Mouse (Mus musculus) left cerebral cortex, adult 2 months (tissue): ENCODE measurements around the gene Fli1. TPM values are rescaled to one million over a fixed set of nuclear protein-coding genes. Genes with fewer than 3 reads are reported as not detected.

ENCODE experiments used
- DNase-seq, 2 experiments: peaks; one replicate each; pipeline ENCODE4 v3.0.0; 2021 to 2022; ENCODE audit warnings: low spot score in 2 of 2, mixed read lengths in 1 of 2; ENCODE audit errors: extremely low spot score in 1 of 2
- H3K27ac ChIP-seq: fragments of 200-600 bp; 2 replicates; pipeline ENCODE4 v1.8.1; 2022
- H3K4me3 ChIP-seq: fragments of 200-600 bp; 2 replicates; pipeline ENCODE4 v1.8.1; 2022
- CTCF ChIP-seq: fragments of 200-600 bp; IDR thresholded peaks from 2 replicates; pipeline ENCODE4 v1.8.1; 2022; ENCODE audit warnings: antibody characterized with exemption, mild to moderate bottlenecking, moderate library complexity
- intact Hi-C: fragments of 180-260 bp; cut with DNase I; formaldehyde crosslinking; loops from one replicate; pipeline ENCODE4 v1.15.1; 2025
- total RNA-seq, 2 experiments: library from RNA; stranded (reverse); gene quantifications; 2 replicates each; pipeline ENCODE4 v1.2.3; 2021

The Fli1 gene
- total RNA-seq, 2 experiments from 2014 or later = 3.5 to 5.9 TPM

DNA sequence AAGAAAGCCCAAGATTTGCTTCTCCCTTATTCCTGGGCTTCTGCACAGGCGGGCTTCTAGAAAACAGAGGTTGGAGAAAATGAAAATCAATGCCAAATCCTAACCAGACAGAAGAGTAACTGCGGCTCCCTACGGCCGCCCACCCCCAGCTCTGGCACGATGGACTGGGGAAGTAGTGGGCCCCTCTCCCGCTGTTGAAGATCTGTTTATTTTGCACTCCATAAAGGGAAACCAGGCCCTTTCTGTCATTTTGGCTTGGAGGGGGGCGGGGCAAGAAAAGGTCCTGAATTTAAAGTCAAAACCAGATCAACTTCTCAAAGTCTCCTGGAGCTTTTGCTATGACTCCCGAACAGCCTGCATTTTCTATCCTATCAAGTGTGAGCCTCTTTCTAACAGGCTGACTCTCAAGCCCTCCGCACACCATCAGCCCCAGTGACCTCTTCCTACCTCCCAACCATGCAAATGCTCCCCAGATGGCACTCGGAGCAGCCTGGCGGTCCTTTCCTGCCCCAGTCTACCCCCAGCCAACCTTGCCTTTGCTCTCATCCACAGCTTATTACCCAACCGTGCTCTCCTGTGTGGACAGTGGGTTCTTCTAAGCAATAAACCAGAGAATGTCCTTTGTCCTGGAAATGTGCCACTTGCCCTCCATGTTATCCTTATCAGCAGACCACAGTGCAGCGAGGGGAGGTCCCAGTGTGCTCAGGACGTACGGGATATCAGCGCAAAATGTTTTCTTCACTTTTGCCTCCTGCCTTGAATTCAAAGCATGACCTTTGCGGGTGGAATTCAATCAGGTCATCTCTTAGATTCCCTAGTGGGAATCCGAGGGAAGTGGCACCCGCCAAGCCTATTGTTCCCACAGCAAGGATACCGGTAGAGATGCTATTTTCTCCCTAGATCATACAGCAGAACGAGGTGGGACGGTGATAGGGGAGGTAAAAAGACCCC lies 23.3 kb downstream of the Fli1 start:
- intact Hi-C loops = no loop called here
- no peak for TF ChIP-seq CTCF
- DNase-seq = no peak
- H3K4me3 ChIP-seq = no peak overlapping the region
- H3K27ac ChIP-seq = peak overlapping the region; percentile 21; the same call in 1 of the 2 replicates

DNA sequence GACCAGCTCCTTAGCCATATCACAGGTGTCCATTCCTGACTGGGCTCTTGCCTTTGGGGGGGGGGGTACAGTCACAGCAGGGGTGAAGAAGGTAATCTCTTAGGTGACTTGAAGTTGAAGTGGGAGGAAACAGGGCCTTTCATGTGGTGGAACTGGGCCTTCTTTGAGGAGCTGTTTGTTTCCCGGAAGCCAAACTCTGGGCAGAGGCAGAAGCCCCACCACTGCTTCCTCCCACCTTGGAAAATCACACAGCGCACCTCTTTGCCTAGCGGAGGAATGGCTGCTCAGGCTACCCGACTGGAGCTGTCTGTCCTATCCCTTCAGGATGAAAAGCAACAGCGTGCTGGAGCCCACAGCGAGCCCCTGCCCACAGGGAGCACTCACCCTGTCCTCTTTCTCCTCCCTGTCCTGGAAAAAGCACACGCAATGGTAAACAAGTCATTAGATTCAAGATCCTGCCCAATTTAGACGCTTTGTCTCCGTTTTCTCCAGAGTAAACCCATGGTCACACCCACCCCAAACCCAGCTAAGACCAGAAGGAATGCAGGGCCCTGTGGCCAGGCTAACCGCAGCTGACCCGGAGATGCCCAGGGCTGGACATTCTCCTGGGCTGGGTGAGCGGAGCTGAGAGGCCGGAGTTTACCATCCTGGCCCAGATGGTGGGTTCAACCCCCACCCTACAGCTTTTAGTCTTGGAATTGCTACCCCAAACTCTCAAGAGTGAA lies 24.1 kb downstream of the Fli1 start:
- no peak overlapping the region for H3K4me3 ChIP-seq

DNA sequence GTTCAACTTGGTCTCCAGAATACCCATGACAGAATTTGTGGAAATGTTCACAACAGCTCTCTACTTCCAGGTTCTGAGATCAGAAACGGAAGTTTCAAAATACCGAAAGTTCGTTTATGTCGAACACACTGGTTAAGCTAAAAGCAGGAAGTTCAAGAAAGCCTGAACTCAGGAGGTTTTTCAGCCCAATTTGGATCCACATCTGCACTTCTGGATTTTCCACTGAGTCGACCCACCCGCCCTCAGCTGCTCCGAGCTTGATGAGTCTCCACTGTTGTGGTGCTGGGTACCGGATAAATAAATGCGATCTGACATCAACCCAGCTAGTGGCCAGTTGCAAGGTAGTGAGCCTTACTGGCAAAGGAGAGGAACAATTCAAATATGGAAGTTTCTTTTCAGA lies 26.0 kb downstream of the Fli1 start:
- peak overlapping the region; percentile 18; the same call in 1 of the 2 replicates for H3K27ac ChIP-seq
- no peak for DNase-seq
- H3K4me3 ChIP-seq = no peak overlapping the region
- TF ChIP-seq CTCF = no peak
- intact Hi-C loops = no loop called here

More for the DNA sequence above, 24.1 kb downstream of the Fli1 start:
- DNase-seq = no peak
- peak overlapping the region; percentile 21; the same call in 1 of the 2 replicates for H3K27ac ChIP-seq
- intact Hi-C loops = no loop called here
- no peak for TF ChIP-seq CTCF

DNA sequence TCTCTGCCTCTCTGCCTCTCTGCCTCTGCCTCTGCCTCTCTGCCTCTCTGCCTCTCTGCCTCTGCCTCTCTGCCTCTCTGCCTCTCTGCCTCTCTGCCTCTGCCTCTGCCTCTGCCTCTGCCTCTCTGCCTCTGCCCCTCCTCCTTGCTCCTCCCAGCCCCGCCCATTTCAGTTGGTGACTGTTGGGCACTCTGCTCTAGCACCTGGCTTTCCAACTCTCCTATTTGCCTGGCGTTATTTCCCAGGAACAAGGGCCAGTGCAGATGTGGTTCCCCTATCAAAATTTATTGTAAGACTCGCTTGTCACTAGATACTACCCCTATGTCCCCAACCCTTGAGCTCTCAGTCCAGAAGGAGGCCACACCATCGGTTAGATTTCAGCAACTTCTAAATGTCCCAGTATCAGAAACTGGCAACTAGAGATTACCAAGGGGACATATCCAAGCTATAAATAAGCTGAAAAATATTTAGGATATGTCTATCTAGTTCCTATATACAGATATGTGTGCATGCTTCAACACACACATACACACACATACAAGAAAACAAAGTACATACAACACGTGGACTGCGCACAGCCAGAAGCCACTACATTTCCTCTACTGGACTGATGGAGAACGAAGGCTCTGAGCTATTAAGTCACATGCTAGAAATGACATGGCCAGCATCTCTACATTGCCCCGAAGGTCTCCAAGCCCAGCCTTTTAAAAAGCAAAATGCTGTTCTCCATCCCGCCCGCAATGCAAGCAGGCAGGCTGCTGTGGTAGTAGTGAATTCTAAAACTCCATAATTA lies 26.6 kb downstream of the Fli1 start:
- H3K4me3 ChIP-seq = no peak overlapping the region
- no peak for DNase-seq
- intact Hi-C loops = no loop called here
- H3K27ac ChIP-seq = peak overlapping the region; percentile 18; the same call in 1 of the 2 replicates
- no peak for TF ChIP-seq CTCF

DNA sequence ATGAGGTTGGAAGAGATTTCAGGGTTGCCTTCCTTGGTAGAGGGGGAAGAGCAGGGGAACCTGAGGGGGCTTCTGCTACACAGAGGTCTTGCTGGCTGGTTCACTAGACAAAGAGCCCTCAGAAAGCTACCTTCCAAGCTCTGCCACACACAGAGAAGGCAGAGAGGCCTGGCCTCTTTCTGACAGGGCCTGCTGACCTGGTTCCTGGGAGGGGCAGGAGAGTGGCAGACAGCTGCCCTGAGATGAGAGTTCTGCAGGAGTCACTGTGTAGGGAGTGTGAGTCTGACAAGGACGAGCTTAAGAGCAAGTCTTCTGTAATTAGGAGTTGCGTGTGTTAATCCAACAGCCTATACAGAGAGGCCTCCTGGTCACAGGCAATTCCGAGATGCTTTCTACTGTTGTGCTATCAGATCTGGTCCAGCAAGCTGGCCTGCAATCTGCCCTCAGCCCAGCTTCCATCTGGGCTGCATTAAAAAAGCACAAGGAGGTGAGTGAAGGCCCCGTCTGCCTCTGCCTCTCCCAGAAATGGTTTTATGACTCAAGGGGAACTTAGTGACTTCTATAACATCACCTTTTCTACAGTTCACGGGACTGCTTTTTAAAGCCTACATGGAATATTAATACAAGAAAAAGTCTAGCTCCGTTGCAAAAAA lies 28.1 kb downstream of the Fli1 start:
- TF ChIP-seq CTCF = no peak
- H3K27ac ChIP-seq = no peak overlapping the region
- no peak for DNase-seq
- no peak overlapping the region for H3K4me3 ChIP-seq
- intact Hi-C loops = no loop called here

DNA sequence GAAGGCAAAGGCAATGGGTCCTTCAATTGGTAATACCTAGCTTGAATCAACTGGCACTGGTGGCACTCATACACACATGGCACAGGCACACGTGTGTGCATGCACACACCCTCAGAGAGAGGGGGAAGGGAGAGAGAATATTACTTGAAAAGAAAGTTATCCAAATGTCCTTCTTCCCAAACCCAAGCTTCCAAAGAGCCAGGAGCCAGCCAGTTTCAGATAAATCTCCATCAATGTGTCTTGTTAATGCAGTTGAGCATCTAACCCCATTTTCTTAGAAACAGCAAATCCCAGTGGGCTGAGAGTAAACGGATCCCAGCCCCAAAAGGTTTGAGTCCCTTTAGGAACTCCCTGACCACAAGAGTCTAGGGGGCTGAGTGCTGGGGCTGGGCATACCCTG lies 29.2 kb downstream of the Fli1 start:
- no peak for DNase-seq
- Histone ChIP-seq H3K27ac (no peak overlapping the region), H3K4me3 (no peak overlapping the region)
- TF ChIP-seq CTCF = no peak
- intact Hi-C loops = no loop called here

DNA sequence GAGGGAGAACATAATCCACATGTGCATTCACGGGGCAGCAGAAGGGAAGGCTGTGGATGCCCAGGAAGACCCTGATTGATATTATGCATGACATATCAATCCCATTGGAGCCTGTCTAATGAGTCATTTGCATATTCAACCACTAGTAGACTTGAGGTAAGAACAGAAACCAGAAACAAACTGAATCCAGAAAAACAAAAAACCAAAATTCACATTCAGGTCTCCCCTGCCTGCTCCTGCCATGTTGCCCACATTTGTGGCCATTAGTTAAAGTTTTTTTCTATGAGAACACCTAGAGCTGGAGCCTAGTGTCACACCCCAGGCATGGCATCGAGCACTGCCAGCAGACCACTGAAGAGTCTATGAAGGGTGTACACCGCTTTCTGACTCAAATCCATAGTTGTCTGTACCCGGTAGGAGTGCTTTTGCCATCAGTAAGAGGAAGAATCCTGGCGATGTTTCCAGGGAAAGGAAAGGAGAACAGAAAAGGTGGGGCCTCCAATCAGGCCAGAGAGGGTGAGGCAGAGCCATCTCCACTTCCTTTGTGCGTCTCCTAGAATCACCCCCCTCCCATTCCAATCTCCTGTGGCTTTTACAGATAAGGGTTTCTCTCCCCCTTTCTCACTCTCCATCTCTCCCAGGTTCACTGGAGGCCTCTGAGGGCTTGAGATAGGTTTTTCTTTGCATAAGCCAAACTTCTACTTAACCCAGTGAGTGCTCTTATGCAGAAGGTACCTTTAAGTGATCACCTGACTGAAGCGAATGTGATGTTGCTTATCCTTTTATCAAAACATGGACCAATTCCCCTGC lies 32.0 kb downstream of the Fli1 start:
- no peak for DNase-seq
- intact Hi-C loops = no loop called here
- no peak for TF ChIP-seq CTCF
- no peak overlapping the region for H3K4me3 ChIP-seq
- H3K27ac ChIP-seq = no peak overlapping the region

DNA sequence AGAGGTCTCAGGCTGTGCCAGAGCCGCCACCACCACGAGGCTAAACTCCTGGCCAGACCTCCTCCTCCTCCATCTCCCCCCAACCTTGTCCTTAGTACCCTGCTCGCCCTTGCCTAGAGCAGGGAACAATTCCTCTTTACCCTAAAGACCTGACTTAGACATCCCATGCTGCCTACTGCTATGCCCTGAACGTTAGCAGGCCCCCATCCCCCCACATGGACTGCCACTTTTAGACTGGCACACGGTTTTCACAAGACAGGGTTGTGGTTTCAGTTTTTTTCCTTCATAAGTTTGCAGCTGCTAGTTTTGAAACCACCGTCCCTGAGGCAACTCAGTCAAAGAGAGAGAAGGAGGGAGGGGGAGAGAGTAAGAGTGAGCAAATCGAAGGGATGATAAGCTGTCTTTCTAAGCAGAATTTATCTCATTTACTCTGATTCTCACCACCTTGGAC lies 32.9 kb downstream of the Fli1 start:
- no peak for DNase-seq
- H3K27ac ChIP-seq = no peak overlapping the region
- no peak for TF ChIP-seq CTCF
- no peak overlapping the region for H3K4me3 ChIP-seq
- intact Hi-C loops = no loop called here

DNA sequence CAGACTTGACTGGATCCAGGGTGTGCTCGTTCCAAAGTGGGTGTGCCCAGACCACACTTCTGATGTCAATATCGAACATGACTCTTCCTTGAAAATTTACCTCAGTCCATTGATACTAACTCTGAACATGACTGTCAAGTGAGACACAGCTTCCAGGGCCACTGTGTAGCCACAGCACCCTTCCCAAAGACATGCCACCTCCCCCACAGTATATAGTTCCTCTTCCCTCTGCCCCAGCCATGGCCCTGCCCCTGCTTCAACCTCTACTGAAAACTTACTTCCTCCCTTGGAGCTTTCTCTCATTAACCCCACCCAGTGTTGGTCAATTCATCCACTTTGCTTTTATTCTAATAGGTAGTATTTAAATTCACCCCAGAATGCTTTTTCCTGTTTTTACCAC lies 34.0 kb downstream of the Fli1 start:
- H3K27ac ChIP-seq = no peak overlapping the region; the same call in 1 of the 2 replicates
- no peak for TF ChIP-seq CTCF
- DNase-seq = no peak
- intact Hi-C loops = no loop called here
- no peak overlapping the region for H3K4me3 ChIP-seq

DNA sequence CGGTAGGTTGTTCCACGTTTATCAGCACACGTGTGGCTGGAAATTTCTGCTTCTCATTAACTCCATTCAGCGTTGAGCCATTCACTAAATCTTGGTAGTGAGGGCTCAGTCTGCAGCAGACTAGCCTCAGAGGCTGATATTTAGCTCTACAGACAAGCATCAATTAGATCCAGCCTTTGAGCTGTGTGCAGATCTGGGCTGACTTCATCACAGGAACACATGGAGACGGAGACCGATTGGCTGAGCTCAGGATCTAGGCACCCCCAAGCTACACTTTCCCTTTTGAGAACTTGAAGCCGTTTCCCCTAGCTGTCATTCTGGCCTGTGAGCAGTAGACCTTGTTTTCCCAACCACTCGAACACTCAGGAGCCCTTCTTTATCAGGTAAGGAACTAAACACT lies 34.5 kb downstream of the Fli1 start:
- no peak for TF ChIP-seq CTCF
- Histone ChIP-seq H3K4me3 (no peak overlapping the region), H3K27ac (no peak overlapping the region; the same call in 1 of the 2 replicates)
- intact Hi-C loops = no loop called here
- no peak for DNase-seq
